Mouse (Mus musculus) myocyte (in vitro differentiated cells): ENCODE results near the gene Clstn2. TPM values are rescaled to one million over a fixed set of nuclear protein-coding genes. Genes with fewer than 3 reads are reported as not detected.

Source experiments
- H3K27me3 ChIP-seq: one replicate; pipeline ENCODE4 v1.6.1; 2011; ENCODE audit not compliant: control insufficient read depth, insufficient read depth, insufficient read length
- H3K36me3 ChIP-seq: one replicate; pipeline ENCODE4 v1.6.1; 2011; ENCODE audit not compliant: control insufficient read depth, insufficient read depth
- H3K4me2 ChIP-seq: one replicate; pipeline ENCODE4 v1.6.1; 2011; ENCODE audit warnings: low read depth, control low read depth
- H3K4me3 ChIP-seq: one replicate; pipeline ENCODE4 v1.5.1; 2011; ENCODE audit warnings: mild to moderate bottlenecking, control low read depth, moderate library complexity
- H3K79me2 ChIP-seq: one replicate; pipeline ENCODE4 v1.6.1; 2011; ENCODE audit not compliant: control insufficient read depth, insufficient read depth
- H3ac ChIP-seq: one replicate; pipeline ENCODE4 v1.6.1; 2011; ENCODE audit not compliant: control insufficient read depth, insufficient read length
- CEBPB ChIP-seq: IDR thresholded peaks from 2 replicates; pipeline ENCODE4 v1.6.1; 2011; ENCODE audit warnings: mild to moderate bottlenecking, moderate library complexity; ENCODE audit not compliant: poor library complexity, insufficient read depth, severe bottlenecking
- E2F4 ChIP-seq: IDR thresholded peaks from one replicate; pipeline ENCODE4 v1.6.1; 2011; ENCODE audit warnings: mild to moderate bottlenecking, control low read depth, moderate library complexity; ENCODE audit not compliant: insufficient read depth
- MAX ChIP-seq: IDR thresholded peaks from one replicate; pipeline ENCODE4 v1.6.1; 2011; ENCODE audit warnings: low read depth, mild to moderate bottlenecking, control low read depth
- MYOD1 ChIP-seq, 3 experiments: IDR thresholded peaks; one replicate each; pipeline ENCODE4 v1.6.1; 2011; ENCODE audit warnings: control low read depth in 2 of 3, low read depth in 2 of 3, mild to moderate bottlenecking in 2 of 3, moderate library complexity in 1 of 3; ENCODE audit not compliant: insufficient read length in 2 of 3, control insufficient read depth in 1 of 3
- MYOG ChIP-seq, 3 experiments: IDR thresholded peaks; one replicate each; pipeline ENCODE4 v1.6.1; 2011; ENCODE audit warnings: control low read depth in 2 of 3, low read depth in 2 of 3, mild to moderate bottlenecking in 2 of 3; ENCODE audit not compliant: insufficient read length in 2 of 3, control insufficient read depth in 1 of 3, insufficient read depth in 1 of 3
- POLR2A ChIP-seq: IDR thresholded peaks from one replicate; pipeline ENCODE4 v1.6.1; 2011; ENCODE audit warnings: low read depth, mild to moderate bottlenecking, control low read depth, moderate library complexity; ENCODE audit not compliant: insufficient read length
- POLR2AphosphoS2 ChIP-seq: IDR thresholded peaks from one replicate; pipeline ENCODE4 v1.6.1; 2011; ENCODE audit warnings: low read depth, control low read depth; ENCODE audit not compliant: insufficient read length
- REST ChIP-seq: IDR thresholded peaks from one replicate; pipeline ENCODE4 v1.6.1; 2011; ENCODE audit warnings: mild to moderate bottlenecking, control low read depth, moderate library complexity; ENCODE audit not compliant: insufficient read depth, insufficient read length
- SRF ChIP-seq: IDR thresholded peaks from one replicate; pipeline ENCODE4 v1.6.1; 2011; ENCODE audit warnings: low read depth; ENCODE audit not compliant: control insufficient read depth, insufficient read length
- TCF12 ChIP-seq: IDR thresholded peaks from one replicate; pipeline ENCODE4 v1.6.1; 2011; ENCODE audit warnings: mild to moderate bottlenecking, control low read depth; ENCODE audit not compliant: poor library complexity, insufficient read depth, severe bottlenecking
- TCF3 ChIP-seq: IDR thresholded peaks from one replicate; pipeline ENCODE4 v1.6.1; 2011; ENCODE audit warnings: low read depth, control low read depth; ENCODE audit not compliant: insufficient read length
- USF1 ChIP-seq: IDR thresholded peaks from one replicate; pipeline ENCODE4 v1.6.1; 2011; ENCODE audit warnings: low read depth, mild to moderate bottlenecking, control low read depth, moderate library complexity
- polyA plus RNA-seq: library from polyadenylated mRNA; unstranded; fragments of >200 nt; fragmentation: generic; extraction: Trizol; gene quantifications from one replicate; pipeline ENCODE4 v1.2.1, GENCODE M21; 2012; ENCODE audit warnings: missing spikeins

Clstn2 gene
- polyA plus RNA-seq, 1 experiment, result 0.02 TPM

- no peak overlapping the region for H3ac ChIP-seq
- no peak overlapping the region for H3K4me2 ChIP-seq
- H3K27me3 ChIP-seq, result no peaks in the 10 kb centered on the region
- H3K79me2 ChIP-seq, result no peaks in the 10 kb centered on the region
- TF ChIP-seq REST, result no peak
- TF ChIP-seq MYOG (IDR thresholded peaks at IDR 0.05; ENCODE audit: control insufficient read depth in 1 of 3, insufficient read depth in 1 of 3, insufficient read length in 2 of 3, low read depth in 2 of 3), result no peak
- TF ChIP-seq TCF12, result no peak
- TF ChIP-seq MAX, result no peak
- TF ChIP-seq POLR2A, result no peak
- TF ChIP-seq MYOD1 (IDR thresholded peaks at IDR 0.05; ENCODE audit: control insufficient read depth in 1 of 3, insufficient read length in 2 of 3, low read depth in 2 of 3), result no peak
- no peak for TF ChIP-seq POLR2AphosphoS2
- no peak for TF ChIP-seq E2F4
- TF ChIP-seq TCF3, result no peak
- TF ChIP-seq SRF, result no peak
- no peak for TF ChIP-seq CEBPB
- no peak for TF ChIP-seq USF1
- no peaks in the 10 kb centered on the region for H3K36me3 ChIP-seq
- no peak overlapping the region for H3K4me3 ChIP-seq
Observed at GRCm38 (mm10) chr9:97628361-97628908, 404.5 kb downstream of the Clstn2 start.

- Histone ChIP-seq H3K27me3 (no peaks in the 10 kb centered on the region), H3K36me3 (no peaks in the 10 kb centered on the region), H3K4me2 (no peak overlapping the region), H3ac (no peak overlapping the region), H3K4me3 (no peak overlapping the region), H3K79me2 (no peaks in the 10 kb centered on the region)
- TF ChIP-seq MYOD1 (IDR thresholded peaks at IDR 0.05; ENCODE audit: control insufficient read depth in 1 of 3, insufficient read length in 2 of 3, low read depth in 2 of 3) (no peak), REST (no peak), MYOG (IDR thresholded peaks at IDR 0.05; ENCODE audit: control insufficient read depth in 1 of 3, insufficient read depth in 1 of 3, insufficient read length in 2 of 3, low read depth in 2 of 3) (no peak), USF1 (no peak), POLR2AphosphoS2 (no peak), CEBPB (no peak), TCF3 (no peak), SRF (no peak), POLR2A (no peak), TCF12 (no peak), MAX (no peak), E2F4 (no peak)
Observed at GRCm38 (mm10) chr9:97627916-97628315, 405.1 kb downstream of the Clstn2 start.

DNA sequence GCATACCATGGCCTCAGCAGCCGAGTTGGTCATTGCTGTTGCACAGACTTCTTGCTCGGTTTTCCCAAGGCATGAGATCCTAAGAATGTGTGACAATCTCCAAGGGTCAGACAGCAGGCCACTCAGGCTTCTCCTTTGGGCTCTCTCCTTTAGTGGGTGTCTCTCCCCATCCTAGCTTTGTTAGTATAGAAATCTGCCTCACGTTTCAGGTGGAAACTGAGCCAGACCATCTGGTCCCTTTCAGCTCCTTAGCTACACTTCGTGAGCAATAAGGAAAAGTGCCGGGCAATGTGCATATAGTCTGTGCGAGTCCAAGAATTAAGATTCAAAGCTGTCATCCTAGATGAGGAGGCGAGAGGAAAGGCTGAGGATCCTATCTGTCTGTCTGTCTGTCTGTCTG, 422.4 kb downstream of the Clstn2 start:
- no peak overlapping the region for H3ac ChIP-seq
- no peak overlapping the region for H3K4me2 ChIP-seq
- no peaks in the 10 kb centered on the region for H3K36me3 ChIP-seq
- no peak overlapping the region for H3K4me3 ChIP-seq
- TF ChIP-seq MYOG (IDR thresholded peaks at IDR 0.05; ENCODE audit: control insufficient read depth in 1 of 3, insufficient read depth in 1 of 3, insufficient read length in 2 of 3, low read depth in 2 of 3), result no peak
- no peaks in the 10 kb centered on the region for H3K79me2 ChIP-seq
- no peaks in the 10 kb centered on the region for H3K27me3 ChIP-seq

GRCm38 (mm10) chr9:97603729-97604128, 429.3 kb downstream of the Clstn2 start:
- Histone ChIP-seq H3K4me3 (no peak overlapping the region), H3K27me3 (no peaks in the 10 kb centered on the region), H3K4me2 (no peak overlapping the region), H3K36me3 (no peaks in the 10 kb centered on the region), H3ac (no peak overlapping the region), H3K79me2 (no peaks in the 10 kb centered on the region)
- no peak for TF ChIP-seq REST
- TF ChIP-seq MYOG (IDR thresholded peaks at IDR 0.05; ENCODE audit: control insufficient read depth in 1 of 3, insufficient read depth in 1 of 3, insufficient read length in 2 of 3, low read depth in 2 of 3), result no peak
- TF ChIP-seq CEBPB, result no peak
- TF ChIP-seq SRF, result no peak
- TF ChIP-seq POLR2AphosphoS2, result no peak
- TF ChIP-seq POLR2A, result no peak
- TF ChIP-seq MAX, result no peak
- TF ChIP-seq TCF12, result no peak
- no peak for TF ChIP-seq TCF3
- TF ChIP-seq E2F4, result no peak
- no peak for TF ChIP-seq MYOD1 (IDR thresholded peaks at IDR 0.05; ENCODE audit: control insufficient read depth in 1 of 3, insufficient read length in 2 of 3, low read depth in 2 of 3)
- TF ChIP-seq USF1, result no peak

GRCm38 (mm10) chr9:97602476-97602875, 430.5 kb downstream of the Clstn2 start:
- TF ChIP-seq REST (no peak), TCF3 (no peak), SRF (no peak), POLR2A (no peak), POLR2AphosphoS2 (no peak), MYOD1 (IDR thresholded peaks at IDR 0.05; ENCODE audit: control insufficient read depth in 1 of 3, insufficient read length in 2 of 3, low read depth in 2 of 3) (no peak), CEBPB (no peak), USF1 (no peak), E2F4 (no peak), TCF12 (no peak), MAX (no peak), MYOG (IDR thresholded peaks at IDR 0.05; ENCODE audit: control insufficient read depth in 1 of 3, insufficient read depth in 1 of 3, insufficient read length in 2 of 3, low read depth in 2 of 3) (no peak)
- no peaks in the 10 kb centered on the region for H3K79me2 ChIP-seq
- no peaks in the 10 kb centered on the region for H3K27me3 ChIP-seq

More at GRCm38 (mm10) chr9:97602476-97602875, 430.5 kb downstream of the Clstn2 start:
- Histone ChIP-seq H3K4me2 (no peak overlapping the region), H3K36me3 (no peaks in the 10 kb centered on the region), H3ac (no peak overlapping the region), H3K4me3 (no peak overlapping the region)
